Mouse (Mus musculus) gonadal fat pad, adult 2 months (tissue): ENCODE data around the gene Hormad1. TPM values are rescaled to one million over a fixed set of nuclear protein-coding genes. Genes with fewer than 3 reads are reported as not detected.
"Not testable (repeated sequence)": the region's sequence is repeated elsewhere in the genome, so short reads cannot be mapped to it uniquely, and the experiment has no call there.

ENCODE experiments used
- DNase-seq: peaks from one replicate; pipeline ENCODE4 v3.0.0-alpha.2; 2012; ENCODE audit warnings: low read depth
- polyA plus RNA-seq: library from polyadenylated mRNA; depleted of rRNA; stranded (reverse); fragments of >200 nt; gene quantifications from 2 replicates; pipeline ENCODE4 v1.2.3, GENCODE M21; 2012

Hormad1 gene
- polyA plus RNA-seq, 1 experiment = not detected

- no peak for DNase-seq
Measured at GRCm38 (mm10) chr3:95561826-95562225, 2.3 kb downstream of the Hormad1 start.

- no peak for DNase-seq
Measured at GRCm38 (mm10) chr3:95569585-95569984, 10.1 kb downstream of the Hormad1 start.

GRCm38 (mm10) chr3:95587754-95588603, 28.5 kb downstream of the Hormad1 start:
- DNase-seq = no peak

- peak; percentile 95 for DNase-seq
Measured at GRCm38 (mm10) chr3:95588604-95589086, 29.2 kb downstream of the Hormad1 start, which contains the start of gene Golph3l. TSS of gene Golph3l (plus strand) at chr3:95588934.

- DNase-seq = no peak
Measured at GRCm38 (mm10) chr3:95598734-95599133, 39.3 kb downstream of the Hormad1 start.

GRCm38 (mm10) chr3:95601287-95601686, 41.8 kb downstream of the Hormad1 start:
- no peak for DNase-seq

GRCm38 (mm10) chr3:95606096-95606495, 46.6 kb downstream of the Hormad1 start:
- no peak for DNase-seq

- no peak for DNase-seq
Measured at GRCm38 (mm10) chr3:95609195-95609594, 49.7 kb downstream of the Hormad1 start.

GRCm38 (mm10) chr3:95613996-95614395, 54.5 kb downstream of the Hormad1 start:
- no peak for DNase-seq

GRCm38 (mm10) chr3:95618511-95618910, 59.0 kb downstream of the Hormad1 start:
- DNase-seq = no peak

GRCm38 (mm10) chr3:95621241-95621640, 61.8 kb downstream of the Hormad1 start:
- no peak for DNase-seq

- DNase-seq = not testable (repeated sequence)
Measured at GRCm38 (mm10) chr3:95622421-95622820, 62.9 kb downstream of the Hormad1 start.

- DNase-seq = no peak
Measured at GRCm38 (mm10) chr3:95623551-95623950, 64.1 kb downstream of the Hormad1 start.

- DNase-seq = not testable (repeated sequence)
Measured at GRCm38 (mm10) chr3:95623991-95624515, 64.6 kb downstream of the Hormad1 start.

- peak; percentile 97 for DNase-seq
Measured at GRCm38 (mm10) chr3:95624628-95625503, 65.4 kb downstream of the Hormad1 start, which contains the start of gene Ensa. TSS of gene Ensa (plus strand) at chr3:95624993.

- no peak for DNase-seq
Measured at GRCm38 (mm10) chr3:95627763-95628162, 68.3 kb downstream of the Hormad1 start.

GRCm38 (mm10) chr3:95629755-95630154, 70.3 kb downstream of the Hormad1 start:
- DNase-seq = no peak

- no peak for DNase-seq
Measured at GRCm38 (mm10) chr3:95630856-95631255, 71.4 kb downstream of the Hormad1 start.

- no peak for DNase-seq
Measured at GRCm38 (mm10) chr3:95631304-95631703, 71.8 kb downstream of the Hormad1 start.

- no peak for DNase-seq
Measured at GRCm38 (mm10) chr3:95632648-95633588, 73.4 kb downstream of the Hormad1 start.

- DNase-seq = no peak
Measured at GRCm38 (mm10) chr3:95635636-95636035, 76.2 kb downstream of the Hormad1 start.
